Mouse (Mus musculus) brain, embryonic 14.5 days (tissue): Measurements from ENCODE around the gene Ccnf. TPM values are rescaled to one million over a fixed set of nuclear protein-coding genes. Genes with fewer than 3 reads are reported as not detected.

Source experiments
- DNase-seq: peaks from one replicate; pipeline ENCODE4 v3.0.0-alpha.2; 2011; ENCODE audit warnings: low read depth
- CTCF ChIP-seq: fragments of 200-500 bp; IDR thresholded peaks from 2 replicates; pipeline ENCODE4 v1.5.1; 2012; ENCODE audit warnings: inconsistent platforms, mild to moderate bottlenecking, moderate library complexity, borderline replicate concordance; ENCODE audit not compliant: insufficient read depth, insufficient read length; ENCODE audit errors: extremely low read depth
- POLR2A ChIP-seq: fragments of 200-500 bp; IDR thresholded peaks from 2 replicates; pipeline ENCODE4 v1.6.1; 2012; ENCODE audit warnings: mild to moderate bottlenecking, inconsistent platforms, borderline replicate concordance; ENCODE audit not compliant: poor library complexity, insufficient read depth, insufficient read length, severe bottlenecking; ENCODE audit errors: extremely low read depth
- polyA plus RNA-seq: library from polyadenylated mRNA; depleted of rRNA; stranded (reverse); fragments of >200 nt; gene quantifications from 2 replicates; pipeline ENCODE4 v1.2.3, GENCODE M21; 2012; rRNA removed

Ccnf gene
- polyA plus RNA-seq, 1 experiment, result 16.2 TPM

DNA sequence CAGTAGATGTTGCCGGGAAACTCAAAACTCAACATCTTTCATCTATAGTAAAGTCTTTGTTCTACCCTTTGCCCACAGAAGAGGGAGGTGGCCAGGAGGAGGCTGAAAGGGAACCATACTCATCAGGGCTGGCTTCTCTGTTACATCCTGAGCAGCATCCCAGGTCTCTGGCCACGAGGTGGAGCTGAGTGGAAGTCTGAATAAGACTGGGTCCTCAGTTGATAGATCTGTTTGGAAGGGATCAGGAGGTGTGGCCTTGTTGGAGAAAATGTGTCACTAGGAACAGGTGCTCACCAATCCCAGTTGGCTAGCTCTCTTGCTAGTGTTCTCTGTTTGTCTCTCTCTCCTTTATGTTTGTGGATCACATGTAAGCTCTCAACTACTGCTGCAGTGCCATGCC is 55.9 kb downstream of the Ccnf start:
- no peak for DNase-seq
- TF ChIP-seq CTCF (no peak), POLR2A (no peak)

DNA sequence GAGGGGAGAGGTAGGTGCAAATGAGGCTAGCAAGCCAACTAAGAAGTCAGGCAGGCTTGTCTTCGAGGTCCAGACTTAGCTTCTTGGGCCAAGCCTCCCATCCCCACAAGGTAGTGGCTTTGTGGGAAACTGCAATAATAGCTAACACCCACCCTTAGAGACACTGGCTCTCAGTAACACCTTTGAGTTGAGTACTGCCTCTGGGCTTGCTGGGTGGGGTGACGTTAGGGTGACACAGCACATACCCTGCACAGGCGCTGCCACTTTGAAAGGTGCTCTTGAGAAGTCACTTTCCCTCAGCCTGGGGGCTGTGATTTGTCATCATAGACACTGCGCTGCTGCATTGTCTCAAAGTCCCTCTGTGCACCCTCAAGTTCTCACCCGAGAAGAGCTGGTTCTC is 57.5 kb downstream of the Ccnf start:
- TF ChIP-seq CTCF (no peak), POLR2A (no peak)
- no peak for DNase-seq

DNA sequence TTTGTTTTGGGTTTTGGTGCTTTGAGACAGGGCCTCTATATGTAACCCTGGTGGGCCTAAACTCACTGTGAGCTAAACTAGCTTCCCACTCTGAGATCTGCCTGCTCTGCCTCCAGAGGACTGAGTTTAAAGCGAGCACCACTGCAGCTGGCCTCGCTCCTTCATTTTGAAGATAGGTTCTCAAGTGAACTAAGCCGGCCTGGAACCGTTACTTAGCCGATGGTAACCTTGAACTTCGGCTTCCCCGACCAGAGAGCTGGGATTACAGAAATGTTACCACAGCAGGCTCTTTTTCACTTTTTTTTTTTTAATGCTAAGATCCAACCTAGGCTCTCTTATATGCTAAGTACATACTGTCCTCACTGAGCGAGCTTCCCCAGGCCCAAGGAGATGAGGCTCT is 58.0 kb downstream of the Ccnf start:
- TF ChIP-seq CTCF, result no peak
- TF ChIP-seq POLR2A, result no peak
- no peak for DNase-seq

DNA sequence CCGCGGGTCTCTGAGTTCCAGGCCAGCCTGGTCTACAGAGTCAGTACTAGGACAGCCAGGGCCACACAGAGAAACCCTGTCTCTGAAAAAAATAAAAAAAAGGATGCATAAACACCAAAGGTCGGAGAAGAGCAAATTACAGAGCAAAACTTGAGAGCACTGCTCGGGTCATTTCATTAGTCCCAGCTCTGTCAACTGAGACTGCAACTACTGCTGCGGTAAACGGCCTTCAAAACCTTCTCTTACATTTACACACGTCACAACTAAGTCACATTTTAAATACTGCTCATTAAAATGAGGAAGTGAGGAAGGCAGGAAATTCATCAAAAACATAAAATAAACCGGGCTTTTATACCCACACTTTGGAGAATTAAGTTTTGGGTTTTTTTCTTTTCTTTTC is 58.4 kb downstream of the Ccnf start:
- TF ChIP-seq CTCF, result no peak
- TF ChIP-seq POLR2A, result no peak
- no peak for DNase-seq

DNA sequence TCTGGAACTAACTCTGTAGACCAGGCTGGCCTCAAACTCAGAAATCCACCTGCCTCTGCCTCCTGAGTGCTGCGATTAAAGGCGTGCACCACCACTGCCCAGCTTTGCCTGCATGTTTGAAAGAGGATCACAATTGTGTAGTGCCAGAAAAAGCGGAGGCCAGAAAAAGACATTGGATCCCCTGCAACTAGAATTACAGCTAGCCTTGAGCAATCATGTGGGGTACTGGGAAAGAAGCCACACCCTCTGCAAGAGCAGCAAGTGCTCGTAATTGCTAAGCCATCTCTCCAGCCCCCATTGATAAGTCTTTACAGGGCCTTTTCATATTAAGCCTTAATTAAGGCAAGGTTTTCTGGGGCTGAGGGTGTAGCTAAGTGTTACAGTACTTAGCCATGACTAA is 59.8 kb downstream of the Ccnf start:
- no peak for DNase-seq
- TF ChIP-seq CTCF (no peak), POLR2A (no peak)

DNA sequence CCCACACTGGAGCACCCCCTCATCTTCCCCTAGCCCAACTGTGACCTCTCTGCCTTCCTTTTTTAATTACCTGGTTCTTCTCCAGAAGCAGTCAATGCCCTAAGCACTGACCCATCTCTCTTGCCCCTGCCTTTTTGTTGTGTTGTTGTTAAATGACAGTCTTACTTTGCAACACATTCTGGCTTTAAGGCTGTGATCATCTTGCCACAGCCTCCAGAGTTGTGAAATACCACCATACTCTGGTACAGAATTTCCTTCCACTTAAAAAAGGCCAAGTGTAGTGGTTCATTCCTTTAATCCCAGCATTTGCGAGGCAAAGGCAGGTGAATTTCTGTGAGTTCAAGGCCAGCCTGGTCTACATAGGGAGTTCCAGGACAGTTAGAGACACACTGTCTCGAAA is 60.4 kb downstream of the Ccnf start:
- DNase-seq, result no peak
- TF ChIP-seq POLR2A, result no peak
- TF ChIP-seq CTCF, result no peak

DNA sequence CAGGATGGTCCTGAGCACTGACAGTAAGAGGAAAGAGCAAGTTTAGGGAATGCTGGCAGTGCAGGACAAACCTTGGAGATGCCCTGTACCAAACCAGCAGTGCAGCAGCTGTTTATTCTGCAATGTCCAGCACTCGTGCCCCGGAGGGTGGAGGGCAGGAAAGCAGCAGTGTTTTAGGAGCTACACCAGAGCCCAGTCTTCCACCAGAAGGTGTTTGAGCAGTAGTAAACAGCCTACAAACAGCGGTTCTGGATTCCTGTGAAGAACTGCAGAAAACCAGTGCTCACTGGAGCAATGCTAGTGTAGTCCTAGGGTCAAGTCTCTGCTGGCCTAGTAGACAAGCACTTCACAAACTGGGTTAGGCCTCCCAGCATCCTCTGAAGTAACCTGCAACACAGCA is 77.0 kb downstream of the Ccnf start:
- TF ChIP-seq CTCF, result no peak
- TF ChIP-seq POLR2A, result no peak
- no peak for DNase-seq

DNA sequence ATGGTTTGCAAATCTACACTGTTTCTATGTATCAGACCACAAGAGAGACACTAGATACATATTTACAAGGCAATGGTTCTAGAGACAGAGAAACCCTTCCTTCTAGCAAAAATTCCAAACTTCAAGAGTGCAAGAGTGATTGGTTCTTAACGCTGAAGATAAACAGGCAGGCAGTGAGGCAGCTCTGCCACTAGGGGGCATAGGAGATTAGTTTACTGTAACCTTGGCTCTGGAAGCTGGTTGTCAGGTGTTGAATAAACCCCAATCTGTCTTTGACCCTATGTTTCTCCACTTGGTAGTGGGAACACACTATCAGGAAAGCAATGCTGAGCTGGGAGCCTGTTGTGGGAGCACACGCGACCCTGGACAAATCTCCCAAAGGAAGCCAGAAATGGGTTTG is 77.9 kb downstream of the Ccnf start:
- TF ChIP-seq CTCF (peak; percentile 89; the same call in 1 of the 2 replicates), POLR2A (no peak)
- peak; percentile 86 for DNase-seq

Other genes with a start within 250 kb of the Ccnf start
- gene Prss27, start 213.3 kb downstream of the Ccnf start, polyA plus RNA-seq, result 0.10 TPM in 1 of 2 replicates, not detected in the other
- 71.1 and 87.6 TPM in 2 replicates for gene Kctd5, start 178.0 kb downstream of the Ccnf start, polyA plus RNA-seq
- 28.2 and 37.3 TPM in 2 replicates for gene Pdpk1, start 100.6 kb downstream of the Ccnf start, polyA plus RNA-seq
- gene Amdhd2, start 87.7 kb downstream of the Ccnf start, polyA plus RNA-seq, result 37.2 and 40.7 TPM in 2 replicates
- gene Atp6v0c, start 81.8 kb downstream of the Ccnf start, polyA plus RNA-seq, result 1,361 and 1,487 TPM in 2 replicates
- 74.3 and 84.7 TPM in 2 replicates for gene Tbc1d24, start 45.9 kb downstream of the Ccnf start, polyA plus RNA-seq
- gene Ntn3, start 42.0 kb downstream of the Ccnf start, polyA plus RNA-seq, result 8.0 and 10.2 TPM in 2 replicates
- 25.3 and 35.7 TPM in 2 replicates for gene Tedc2, start 30.6 kb downstream of the Ccnf start, polyA plus RNA-seq
- gene Abca17, start 99.6 kb upstream of the Ccnf start, polyA plus RNA-seq, result 0.29 and 0.40 TPM in 2 replicates
- gene Abca3, start 100.5 kb upstream of the Ccnf start, polyA plus RNA-seq, result 39.4 and 51.7 TPM in 2 replicates
- 395 and 451 TPM in 2 replicates for gene Rnps1, start 163.1 kb upstream of the Ccnf start, polyA plus RNA-seq
- gene Eci1, start 175.2 kb upstream of the Ccnf start, polyA plus RNA-seq, result 28.7 and 29.6 TPM in 2 replicates
- gene Dnase1l2, start 191.6 kb upstream of the Ccnf start, polyA plus RNA-seq, result 27.1 and 34.3 TPM in 2 replicates
- gene E4f1, start 218.8 kb upstream of the Ccnf start, polyA plus RNA-seq, result 89.5 and 99.5 TPM in 2 replicates
- gene Pgp, start 218.9 kb upstream of the Ccnf start, polyA plus RNA-seq, result 49.6 and 52.2 TPM in 2 replicates
- gene Bricd5, start 222.4 kb upstream of the Ccnf start, polyA plus RNA-seq, result 0.48 and 0.77 TPM in 2 replicates
- gene Mlst8, start 227.6 kb upstream of the Ccnf start, polyA plus RNA-seq, result 47.1 and 53.7 TPM in 2 replicates
- gene Caskin1, start 237.1 kb upstream of the Ccnf start, polyA plus RNA-seq, result 91.5 and 142 TPM in 2 replicates